Mouse (Mus musculus) liver, adult 2 months (tissue): ENCODE results near the gene Ccdc85b. TPM values are rescaled to one million over a fixed set of nuclear protein-coding genes. Genes with fewer than 3 reads are reported as not detected.

Experiments used
- DNase-seq: peaks from one replicate; pipeline ENCODE4 v3.0.0-alpha.2; 2011; ENCODE audit warnings: low read depth, low spot score; ENCODE audit errors: extremely low read depth
- H3K27ac ChIP-seq: fragments of 200-500 bp; replicated peaks from 2 replicates; pipeline ENCODE4 v1.5.1; 2012; ENCODE audit warnings: low read depth, mild to moderate bottlenecking, control low read depth, inconsistent platforms, low read length; ENCODE audit not compliant: insufficient read depth
- H3K27me3 ChIP-seq: fragments of 200-500 bp; 2 replicates; pipeline ENCODE4 v1.6.1; 2012; ENCODE audit warnings: mild to moderate bottlenecking, moderate library complexity, low read length, inconsistent platforms; ENCODE audit not compliant: control insufficient read depth, insufficient read depth
- H3K36me3 ChIP-seq: fragments of 200-500 bp; 2 replicates; pipeline ENCODE4 v1.6.1; 2012; ENCODE audit warnings: low read length, inconsistent platforms; ENCODE audit not compliant: control insufficient read depth, insufficient read depth
- H3K4me1 ChIP-seq: fragments of 200-500 bp; 2 replicates; pipeline ENCODE4 v1.6.1; 2011; ENCODE audit warnings: low read length; ENCODE audit not compliant: control insufficient read depth, insufficient read depth
- H3K4me3 ChIP-seq: fragments of 200-500 bp; 2 replicates; pipeline ENCODE4 v1.5.1; 2011; ENCODE audit warnings: low read depth, mild to moderate bottlenecking, control low read depth, low read length, moderate library complexity; ENCODE audit not compliant: insufficient read depth
- H3K79me2 ChIP-seq: fragments of 200-500 bp; 2 replicates; pipeline ENCODE4 v1.6.1; 2012; ENCODE audit warnings: inconsistent platforms, mild to moderate bottlenecking, low read length, moderate library complexity; ENCODE audit not compliant: control insufficient read depth, insufficient read depth
- H3K9ac ChIP-seq: fragments of 200-500 bp; 2 replicates; pipeline ENCODE4 v1.6.1; 2012; ENCODE audit warnings: low read depth, mild to moderate bottlenecking, control low read depth, inconsistent platforms, low read length
- CTCF ChIP-seq: fragments of 200-500 bp; IDR thresholded peaks from 2 replicates; pipeline ENCODE4 v1.5.1; 2011; ENCODE audit warnings: low read depth, low read length, control low read depth
- POLR2A ChIP-seq: fragments of 200-500 bp; IDR thresholded peaks from 2 replicates; pipeline ENCODE4 v1.6.1; 2011; ENCODE audit warnings: low read length, control low read depth; ENCODE audit not compliant: insufficient read depth; ENCODE audit errors: extremely low read depth
- WGBS: fragments of 180-500 bp; shearing (Covaris S2); methylation state at CpG from one replicate; pipeline ENCODE4 v1.1.7; 2018; 5-methylcytosine and 5-hydroxymethylcytosine counted together
- polyA plus RNA-seq: library from polyadenylated mRNA; depleted of rRNA; stranded (reverse); fragments of >200 nt; gene quantifications from 2 replicates; pipeline ENCODE4 v1.2.3, GENCODE M21; 2012
- total RNA-seq: library from RNA; depleted of rRNA; stranded (reverse); fragments of >200 nt; gene quantifications from 2 replicates; pipeline ENCODE4 v1.2.3, GENCODE M21; 2014

The Ccdc85b gene
- total and polyA plus RNA-seq, 2 experiments: 2.6 to 3.3 TPM

DNA sequence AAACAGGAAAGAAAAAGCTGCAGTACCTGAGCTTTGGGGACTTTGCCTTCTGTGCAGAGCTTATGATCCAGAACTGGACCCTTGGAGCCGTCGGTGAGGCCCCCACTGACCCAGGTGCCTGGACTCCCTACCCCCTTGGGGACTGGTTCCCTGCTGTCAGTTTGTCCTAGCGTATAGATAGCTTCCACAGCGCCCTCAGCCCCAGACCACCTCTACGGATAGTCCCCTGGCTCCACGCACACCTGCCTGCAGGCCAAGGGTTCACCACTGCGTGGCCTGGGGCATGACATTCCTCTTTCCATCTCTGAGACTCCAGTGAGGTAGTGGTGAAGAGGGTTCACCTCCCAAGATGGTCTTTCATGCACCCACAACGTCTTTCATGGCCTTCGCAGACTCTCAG is 5.5 kb upstream of the Ccdc85b start:
- no peaks in the 10 kb centered on the region for H3K36me3 ChIP-seq
- H3K27ac ChIP-seq: no peak overlapping the region
- H3K4me1 ChIP-seq: peaks cover 2% of the 10 kb centered on the region; the same call in 1 of the 2 replicates
- H3K9ac ChIP-seq: no peak overlapping the region
- peaks cover 5% of the 10 kb centered on the region; the same call in 1 of the 2 replicates for H3K79me2 ChIP-seq
- no peak overlapping the region for H3K4me3 ChIP-seq
- TF ChIP-seq CTCF (no peak), POLR2A (no peak)
- WGBS: 94% methylated on average over 9 of the region's 9 CpGs
- no peaks in the 10 kb centered on the region for H3K27me3 ChIP-seq
- DNase-seq: no peak

DNA sequence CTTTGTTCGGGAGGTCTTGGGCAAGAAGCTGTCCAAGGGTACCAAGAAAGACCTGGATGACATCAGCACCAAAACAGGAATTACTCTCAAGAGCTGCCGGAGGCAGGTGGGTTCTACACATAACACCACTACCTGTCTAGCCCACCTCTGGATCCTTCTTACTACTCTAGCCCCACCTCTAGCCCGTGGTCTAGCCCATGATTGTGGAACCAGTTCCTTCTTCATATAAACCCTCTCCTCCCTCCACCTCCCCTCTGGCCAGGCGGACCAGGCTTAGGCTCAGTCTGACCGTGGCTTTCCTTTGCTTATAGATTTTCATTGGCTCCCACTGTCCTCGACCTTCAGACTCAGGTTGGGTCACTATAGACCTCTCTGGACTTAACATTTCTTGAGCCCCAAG is 3.7 kb upstream of the Ccdc85b start:
- Histone ChIP-seq H3K4me3 (no peak overlapping the region), H3K27ac (no peak overlapping the region), H3K27me3 (no peaks in the 10 kb centered on the region), H3K9ac (no peak overlapping the region), H3K79me2 (peaks cover 11% of the 10 kb centered on the region; the same call in 1 of the 2 replicates), H3K36me3 (no peaks in the 10 kb centered on the region), H3K4me1 (peaks cover 8% of the 10 kb centered on the region; the same call in 1 of the 2 replicates)
- TF ChIP-seq CTCF (no peak), POLR2A (no peak)
- no peak for DNase-seq
- WGBS: 83% methylated on average over 6 of the region's 6 CpGs

DNA sequence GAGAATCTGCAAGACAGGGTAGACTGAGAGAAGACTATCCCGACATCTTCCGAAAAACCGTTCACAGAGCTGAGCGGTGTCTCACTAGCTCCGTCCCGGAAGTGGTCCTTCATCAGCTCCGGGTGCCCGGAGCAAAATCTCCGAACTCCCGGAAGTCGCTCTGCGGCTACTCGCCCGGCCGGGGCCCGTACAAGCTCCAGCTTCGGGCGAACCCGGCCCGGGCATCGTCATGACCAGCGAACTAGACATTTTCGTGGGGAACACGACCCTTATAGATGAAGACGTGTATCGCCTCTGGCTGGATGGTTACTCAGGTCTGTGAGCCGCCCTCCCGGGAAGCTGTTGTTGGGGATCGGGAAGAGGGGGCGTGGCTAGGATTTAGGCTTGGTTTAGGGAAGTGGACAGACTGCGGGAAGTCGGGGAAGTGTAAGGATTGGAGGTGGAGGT is 2.8 kb upstream of the Ccdc85b start, which contains the start of gene Fibp:
TSS of gene Fibp (plus strand) at position 151 of the 447 bp plus-strand sequence.
- WGBS: under 1% methylated on average over 32 of the region's 32 CpGs
- peak; percentile 49; the same call in 1 of the 2 replicates for TF ChIP-seq POLR2A
- TF ChIP-seq CTCF: no peak
- H3K4me1 ChIP-seq: peaks cover 8% of the 10 kb centered on the region; the same call in 1 of the 2 replicates

DNA sequence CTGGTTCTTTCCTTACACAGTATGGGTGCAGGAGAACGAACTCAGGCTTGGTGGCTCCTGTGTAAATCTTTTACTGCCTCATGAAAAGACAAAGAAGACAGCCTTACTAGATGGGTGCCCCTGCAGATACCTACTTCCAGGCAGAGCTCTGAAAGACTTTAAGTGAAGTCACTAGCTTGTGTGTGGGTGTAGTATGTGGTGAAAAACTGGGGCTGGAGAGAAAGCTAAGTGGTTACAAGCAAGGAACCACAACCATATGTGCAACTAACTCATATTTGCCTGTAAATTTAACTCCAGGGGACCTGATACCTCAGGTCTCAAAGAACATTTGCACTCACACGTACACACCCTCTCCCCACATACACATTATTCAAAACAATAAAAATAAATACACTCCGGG is 2.2 kb upstream of the Ccdc85b start:
- TF ChIP-seq CTCF: no peak
- no peak for TF ChIP-seq POLR2A
- Histone ChIP-seq H3K4me1 (peaks cover 8% of the 10 kb centered on the region), H3K79me2 (peaks cover 15% of the 10 kb centered on the region; the same call in 1 of the 2 replicates), H3K27me3 (no peaks in the 10 kb centered on the region), H3K27ac (no peak overlapping the region), H3K9ac (no peak overlapping the region; the same call in 1 of the 2 replicates), H3K36me3 (no peaks in the 10 kb centered on the region), H3K4me3 (no peak overlapping the region)
- no peak for DNase-seq
- 21% methylated on average over 3 of the region's 3 CpGs for WGBS

More for the DNA sequence above, 2.8 kb upstream of the Ccdc85b start, which contains the start of gene Fibp:
- H3K27me3 ChIP-seq: no peaks in the 10 kb centered on the region
- peak; percentile 73 for DNase-seq
- peak within 1 kb of the TSS; percentile 85 for H3K4me3 ChIP-seq
- H3K9ac ChIP-seq: peak within 1 kb of the TSS; percentile 82
- no peaks in the 10 kb centered on the region for H3K36me3 ChIP-seq
- H3K79me2 ChIP-seq: peaks cover 12% of the 10 kb centered on the region; the same call in 1 of the 2 replicates
- H3K27ac ChIP-seq: peak within 1 kb of the TSS; percentile 63

DNA sequence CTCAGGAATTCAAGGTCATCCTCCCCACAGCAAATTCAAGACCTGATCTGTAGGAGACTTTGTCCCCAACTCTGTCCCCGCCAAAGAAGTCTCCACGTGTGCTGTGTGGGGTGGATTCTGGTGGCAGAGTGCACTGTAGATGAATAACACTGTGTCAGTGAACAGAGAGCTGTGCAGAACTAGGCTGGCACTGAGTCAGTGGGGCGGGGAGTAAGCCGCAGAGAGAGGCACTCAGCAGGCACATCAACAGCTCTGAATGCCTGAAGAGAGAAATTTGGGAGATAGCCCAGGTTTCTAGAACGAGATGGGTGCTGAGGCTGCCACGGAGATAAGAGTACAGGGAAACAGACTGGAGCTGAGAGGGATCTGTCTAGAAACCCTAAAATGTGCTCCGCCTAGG is 1.3 kb upstream of the Ccdc85b start:
- Histone ChIP-seq H3K36me3 (no peaks in the 10 kb centered on the region), H3K27me3 (no peaks in the 10 kb centered on the region), H3K4me1 (peaks cover 8% of the 10 kb centered on the region), H3K27ac (no peak overlapping the region), H3K79me2 (peaks cover 15% of the 10 kb centered on the region; the same call in 1 of the 2 replicates), H3K4me3 (no peak overlapping the region), H3K9ac (no peak overlapping the region)
- TF ChIP-seq POLR2A (no peak), CTCF (no peak)
- DNase-seq: no peak
- 75% methylated on average over 7 of the region's 7 CpGs for WGBS

DNA sequence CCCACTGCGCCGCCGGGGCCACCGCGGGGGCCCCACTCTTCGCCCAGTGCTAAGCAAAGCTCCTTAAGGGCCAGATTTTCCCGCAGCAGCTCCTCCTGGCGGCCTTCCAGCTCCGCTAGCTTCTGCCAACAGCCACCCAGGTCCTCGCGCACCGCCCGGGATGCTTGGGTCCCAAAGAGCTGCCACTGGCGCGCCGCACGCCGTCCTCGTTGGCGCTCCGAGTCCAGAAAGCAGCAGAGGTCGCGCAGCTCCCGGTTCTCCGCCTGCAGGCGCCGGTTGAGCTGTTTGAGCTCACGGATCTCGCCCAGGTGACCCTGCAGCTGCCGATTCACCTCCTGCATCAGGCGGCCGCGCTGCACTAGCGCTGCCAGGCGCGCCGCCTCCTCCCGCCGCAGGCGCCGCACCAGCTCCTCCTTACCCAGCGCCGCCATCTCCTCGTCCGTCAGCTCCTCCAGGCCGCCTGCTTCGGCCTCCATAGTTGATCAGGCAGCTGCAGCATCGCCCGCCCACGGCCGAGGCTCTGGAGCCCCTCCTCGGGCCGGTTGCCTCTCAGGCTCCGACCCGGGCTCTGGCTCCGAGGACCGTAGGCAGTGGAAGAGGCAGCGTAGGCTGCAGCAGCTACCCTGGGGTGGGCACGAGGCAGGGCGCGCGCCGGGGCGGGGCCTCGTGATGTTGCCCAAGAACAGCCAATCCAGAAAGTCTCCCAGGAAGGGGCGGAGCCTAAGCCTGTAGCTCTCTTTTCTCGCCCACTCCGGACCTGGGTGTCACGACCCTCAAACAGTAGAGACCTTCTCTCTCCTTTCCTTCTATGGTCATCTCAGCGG is 560 bp downstream of the Ccdc85b start:
- peak overlapping the region; percentile 93 for H3K9ac ChIP-seq
- peak; percentile 68 for DNase-seq
- peaks cover 15% of the 10 kb centered on the region; the same call in 1 of the 2 replicates for H3K79me2 ChIP-seq
- 1% methylated on average over 70 of the region's 70 CpGs for WGBS
- peaks cover 8% of the 10 kb centered on the region for H3K4me1 ChIP-seq
- no peaks in the 10 kb centered on the region for H3K36me3 ChIP-seq
- TF ChIP-seq POLR2A (peak; percentile 90), CTCF (no peak)
- peak overlapping the region; percentile 87 for H3K4me3 ChIP-seq
- H3K27ac ChIP-seq: peak overlapping the region; percentile 86
- H3K27me3 ChIP-seq: no peaks in the 10 kb centered on the region
